Mouse (Mus musculus) forebrain, embryonic 11.5 days (tissue): ENCODE measurements around the gene Cfap97d1. TPM values are rescaled to one million over a fixed set of nuclear protein-coding genes. Genes with fewer than 3 reads are reported as not detected.
"Not testable (repeated sequence)": the region's sequence is repeated elsewhere in the genome, so short reads cannot be mapped to it uniquely, and the experiment has no call there.

Experiments used
- ATAC-seq: fragments of 200-750 bp; cut with Nextera tagmentation; replicated peaks from 2 replicates; pipeline ENCODE4 v1.8.0; 2017; ENCODE audit warnings: moderate TSS enrichment; ENCODE audit not compliant: low FRiP score
- DNase-seq: peaks from one replicate; pipeline ENCODE4 v3.0.0-alpha.2; 2017; ENCODE audit warnings: low spot score
- H3K27ac ChIP-seq: fragments of 300-500 bp; sonication (generic); 2 replicates; pipeline ENCODE4 v1.5.1; 2014; ENCODE audit warnings: low read depth, low read length
- H3K27me3 ChIP-seq: fragments of 300-500 bp; sonication (generic); 2 replicates; pipeline ENCODE4 v1.6.1; 2014; ENCODE audit warnings: mild to moderate bottlenecking, low read length, mixed read lengths; ENCODE audit not compliant: control insufficient read depth, insufficient read depth
- H3K36me3 ChIP-seq: fragments of 300-500 bp; sonication (generic); 2 replicates; pipeline ENCODE4 v1.6.1; 2014; ENCODE audit warnings: mild to moderate bottlenecking, low read length, moderate library complexity, mixed read lengths; ENCODE audit not compliant: control insufficient read depth, insufficient read depth
- H3K4me1 ChIP-seq: fragments of 300-500 bp; sonication (generic); replicated peaks from 2 replicates; pipeline ENCODE4 v1.6.1; 2014; ENCODE audit warnings: low read length, mixed read lengths; ENCODE audit not compliant: control insufficient read depth, insufficient read depth
- H3K4me2 ChIP-seq: fragments of 300-500 bp; sonication (generic); 2 replicates; pipeline ENCODE4 v1.6.1; 2014; ENCODE audit warnings: low read depth, mild to moderate bottlenecking, low read length, moderate library complexity, mixed read lengths; ENCODE audit not compliant: severe bottlenecking
- H3K4me3 ChIP-seq: fragments of 300-500 bp; sonication (generic); 2 replicates; pipeline ENCODE4 v1.5.1; 2014; ENCODE audit warnings: low read depth, low read length
- H3K9ac ChIP-seq: fragments of 300-500 bp; sonication (generic); 2 replicates; pipeline ENCODE4 v1.6.1; 2014; ENCODE audit warnings: low read length
- H3K9me3 ChIP-seq: fragments of 300-500 bp; sonication (generic); 2 replicates; pipeline ENCODE4 v1.6.1; 2016; ENCODE audit warnings: low read length, mixed read lengths; ENCODE audit not compliant: control insufficient read depth
- WGBS: fragments of 180-500 bp; shearing (Covaris S2); extraction: QIAGEN DNeasy Blood & Tissue Kit; methylation state at CpG from one replicate; pipeline ENCODE4 v1.1.7; 2014; 5-methylcytosine and 5-hydroxymethylcytosine counted together
- polyA plus RNA-seq: library from polyadenylated mRNA; unstranded; fragments of >200 nt; fragmentation: Nextera tagmentation; extraction: Ambion mirVana; gene quantifications from 2 replicates; pipeline ENCODE4 v1.2.1, GENCODE M21; 2014

Gene Cfap97d1
- polyA plus RNA-seq, 1 experiment from 2014 or later: not detected

GRCm38 (mm10) chr11:101979140-101979539, 4.9 kb upstream of the Cfap97d1 start:
- no peak for ATAC-seq
- H3K27me3 ChIP-seq: no peaks in the 10 kb centered on the region

GRCm38 (mm10) chr11:101980603-101981157, 3.4 kb upstream of the Cfap97d1 start:
- H3K4me2 ChIP-seq: no peak overlapping the region
- H3K27me3 ChIP-seq: peaks cover 5% of the 10 kb centered on the region
- H3K9ac ChIP-seq: no peak overlapping the region
- H3K27ac ChIP-seq: no peak overlapping the region
- H3K4me1 ChIP-seq: 0 out of 2 replicates have a peak, but pooled peaks cover 5% of the 10 kb centered on the region
- no peak overlapping the region for H3K4me3 ChIP-seq
- H3K9me3 ChIP-seq: no peaks in the 10 kb centered on the region
- ATAC-seq (no peak), DNase-seq (no peak)
- 82% methylated on average over 9 of the region's 9 CpGs for WGBS
- no peaks in the 10 kb centered on the region for H3K36me3 ChIP-seq

More at GRCm38 (mm10) chr11:101979140-101979539, 4.9 kb upstream of the Cfap97d1 start:
- 87% methylated on average over 5 of the region's 5 CpGs for WGBS
- Histone ChIP-seq H3K36me3 (no peaks in the 10 kb centered on the region), H3K9me3 (no peaks in the 10 kb centered on the region), H3K4me3 (no peak overlapping the region), H3K4me2 (no peak overlapping the region), H3K9ac (no peak overlapping the region), H3K27ac (no peak overlapping the region), H3K4me1 (0 out of 2 replicates have a peak, but pooled peaks cover 5% of the 10 kb centered on the region)
- DNase-seq: no peak

DNA sequence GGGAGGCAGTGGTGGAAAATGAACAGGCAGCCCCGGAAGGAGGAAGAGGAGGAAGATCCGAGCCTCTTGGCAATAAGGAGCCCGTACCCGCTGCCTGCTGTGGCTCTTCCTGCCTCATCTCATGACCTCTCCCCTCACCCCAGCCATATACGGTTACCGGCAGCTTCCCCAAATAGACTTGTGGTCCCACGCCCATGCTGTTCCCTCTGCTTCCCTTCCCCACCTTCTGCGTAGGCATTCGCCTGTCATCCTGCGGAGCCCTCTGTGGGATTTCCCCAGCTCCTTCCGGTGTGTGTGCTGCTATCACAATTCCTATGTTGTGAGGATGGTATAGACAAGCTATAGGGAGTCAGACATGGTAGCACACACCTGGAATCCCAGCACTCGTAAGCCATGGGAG, 2.2 kb upstream of the Cfap97d1 start:
- Histone ChIP-seq H3K27me3 (peaks cover 5% of the 10 kb centered on the region), H3K4me1 (0 out of 2 replicates have a peak, but pooled peaks cover 5% of the 10 kb centered on the region), H3K4me3 (no peak overlapping the region), H3K27ac (no peak overlapping the region), H3K4me2 (no peak overlapping the region), H3K36me3 (no peaks in the 10 kb centered on the region), H3K9me3 (no peaks in the 10 kb centered on the region), H3K9ac (no peak overlapping the region)
- WGBS: 83% methylated on average over 12 of the region's 12 CpGs
- ATAC-seq: no peak
- no peak for DNase-seq

GRCm38 (mm10) chr11:101982981-101983411, 1.1 kb upstream of the Cfap97d1 start:
- H3K4me2 ChIP-seq: no peak overlapping the region
- no peak for DNase-seq
- H3K27me3 ChIP-seq: peaks cover 5% of the 10 kb centered on the region
- H3K27ac ChIP-seq: no peak overlapping the region
- H3K4me3 ChIP-seq: no peak overlapping the region
- 68% methylated on average over 6 of the region's 6 CpGs for WGBS
- H3K9ac ChIP-seq: no peak overlapping the region
- no peak for ATAC-seq
- 0 out of 2 replicates have a peak, but pooled peaks cover 5% of the 10 kb centered on the region for H3K4me1 ChIP-seq
- H3K36me3 ChIP-seq: no peaks in the 10 kb centered on the region
- no peaks in the 10 kb centered on the region for H3K9me3 ChIP-seq

DNA sequence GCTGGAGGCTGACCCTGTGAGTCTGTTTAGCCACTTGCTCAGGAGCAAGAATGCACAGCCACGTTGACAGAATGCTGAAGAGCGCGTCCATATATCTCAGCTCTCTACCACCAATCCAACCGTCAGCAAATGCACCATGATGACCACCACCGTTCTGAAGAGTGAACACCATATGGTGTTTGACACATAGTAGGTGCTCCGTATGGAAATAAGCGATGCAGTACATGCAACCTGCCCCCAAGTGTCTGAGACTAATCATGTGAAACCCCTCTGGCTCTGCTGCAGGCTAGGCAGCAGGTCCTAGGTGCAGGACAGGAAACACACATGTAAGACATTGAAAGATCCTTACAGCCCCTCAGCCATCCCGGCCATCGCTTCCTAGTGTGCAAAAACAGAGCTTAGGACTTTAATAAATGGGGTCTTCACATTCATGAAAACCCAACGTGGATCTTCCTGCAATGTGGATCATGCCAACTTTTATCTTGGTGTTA, 603 bp upstream of the Cfap97d1 start:
- WGBS: 81% methylated on average over 10 of the region's 10 CpGs
- Histone ChIP-seq H3K27ac (no peak overlapping the region), H3K4me3 (no peak overlapping the region)

DNA sequence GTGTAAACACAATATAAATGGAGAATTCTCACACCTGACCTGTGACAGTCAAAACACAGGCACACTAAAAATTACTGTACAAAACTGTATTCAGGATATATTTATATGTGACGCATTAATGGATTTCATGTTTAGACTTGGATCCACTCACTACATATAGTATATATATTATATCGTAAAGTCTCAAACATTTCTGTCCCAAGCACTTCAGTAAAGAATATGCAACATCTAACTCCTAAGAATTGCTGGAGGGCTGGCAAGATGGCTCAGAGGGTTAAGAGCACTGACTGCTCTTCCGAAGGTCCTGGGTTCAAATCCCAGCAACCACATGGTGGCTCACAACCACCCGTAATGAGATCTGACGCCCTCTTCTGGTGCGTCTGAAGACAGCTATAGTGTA, 1.4 kb downstream of the Cfap97d1 start:
- not testable (repeated sequence) for H3K9me3 ChIP-seq, H3K9ac ChIP-seq, H3K36me3 ChIP-seq, ATAC-seq, H3K4me2 ChIP-seq, H3K4me3 ChIP-seq, DNase-seq, H3K27ac ChIP-seq, H3K4me1 ChIP-seq, H3K27me3 ChIP-seq
- 75% methylated on average over 6 of the region's 6 CpGs for WGBS

More for the DNA sequence above, 603 bp upstream of the Cfap97d1 start:
- Histone ChIP-seq H3K4me2 (peak overlapping the region; percentile 99), H3K27me3 (peaks cover 5% of the 10 kb centered on the region), H3K4me1 (0 out of 2 replicates have a peak, but pooled peaks cover 5% of the 10 kb centered on the region), H3K9me3 (no peaks in the 10 kb centered on the region), H3K36me3 (no peaks in the 10 kb centered on the region), H3K9ac (no peak overlapping the region)
- DNase-seq: no peak
- no peak for ATAC-seq

DNA sequence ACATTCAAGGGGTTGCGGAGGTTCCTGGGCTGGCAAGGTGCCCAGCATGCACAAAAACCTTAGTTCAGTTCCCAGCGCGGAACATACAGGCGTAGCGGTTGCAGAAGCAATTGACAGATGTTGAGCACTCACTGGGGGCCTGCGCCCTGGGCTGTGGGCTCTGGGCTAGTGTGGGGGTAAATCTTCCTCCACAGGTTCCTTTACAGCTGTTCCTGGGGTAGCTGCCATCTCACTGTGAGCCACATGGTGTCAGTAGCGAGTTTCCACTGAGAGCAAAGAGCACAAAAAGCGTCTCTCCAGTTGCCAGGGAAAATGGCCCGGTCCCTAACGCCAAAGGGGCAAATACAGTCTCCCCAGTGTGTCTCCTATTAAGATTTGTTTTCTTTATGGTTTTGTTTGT, 1.9 kb downstream of the Cfap97d1 start:
- Histone ChIP-seq H3K4me2 (no peak overlapping the region), H3K9ac (no peak overlapping the region), H3K36me3 (no peaks in the 10 kb centered on the region), H3K4me3 (no peak overlapping the region), H3K4me1 (0 out of 2 replicates have a peak, but pooled peaks cover 5% of the 10 kb centered on the region), H3K9me3 (no peaks in the 10 kb centered on the region), H3K27ac (no peak overlapping the region), H3K27me3 (peaks cover 5% of the 10 kb centered on the region)
- DNase-seq: peak; percentile 90
- ATAC-seq: no peak; the same call in 1 of the 2 replicates
- WGBS: 11% methylated on average over 10 of the region's 10 CpGs

DNA sequence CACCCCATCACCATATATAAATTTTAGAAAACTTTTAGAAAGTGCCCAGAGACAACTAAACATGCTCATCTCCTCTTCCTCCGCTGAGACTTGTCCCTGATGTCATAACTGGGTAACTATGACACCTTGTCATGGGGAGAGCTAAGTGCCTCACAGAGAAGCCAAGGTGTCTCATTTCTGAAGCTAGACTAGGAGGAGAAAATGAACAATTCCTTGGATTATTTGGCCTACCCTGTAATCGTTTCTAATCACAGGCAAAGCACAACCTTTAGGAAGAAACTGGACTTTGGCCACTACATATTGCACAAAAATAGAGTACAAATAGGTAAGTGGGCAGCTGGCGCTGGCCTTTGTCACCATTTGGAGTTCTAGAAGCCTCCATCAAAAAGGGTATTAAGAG, 2.8 kb downstream of the Cfap97d1 start, which contains the start of gene Dusp3:
Gene Dusp3 (minus strand): TSS at position 101 of the 400 bp plus-strand sequence.
- no peaks in the 10 kb centered on the region for H3K9me3 ChIP-seq
- ATAC-seq: no peak
- no peaks in the 10 kb centered on the region for H3K36me3 ChIP-seq
- H3K27me3 ChIP-seq: peaks cover 5% of the 10 kb centered on the region
- H3K4me1 ChIP-seq: 0 out of 2 replicates have a peak, but pooled peaks cover 5% of the 10 kb centered on the region
- H3K4me2 ChIP-seq: no peak within 1 kb of the TSS
- H3K27ac ChIP-seq: no peak within 1 kb of the TSS
- WGBS: 82% methylated on average over 3 of the region's 3 CpGs
- DNase-seq: no peak
- H3K9ac ChIP-seq: no peak within 1 kb of the TSS
- H3K4me3 ChIP-seq: no peak within 1 kb of the TSS

DNA sequence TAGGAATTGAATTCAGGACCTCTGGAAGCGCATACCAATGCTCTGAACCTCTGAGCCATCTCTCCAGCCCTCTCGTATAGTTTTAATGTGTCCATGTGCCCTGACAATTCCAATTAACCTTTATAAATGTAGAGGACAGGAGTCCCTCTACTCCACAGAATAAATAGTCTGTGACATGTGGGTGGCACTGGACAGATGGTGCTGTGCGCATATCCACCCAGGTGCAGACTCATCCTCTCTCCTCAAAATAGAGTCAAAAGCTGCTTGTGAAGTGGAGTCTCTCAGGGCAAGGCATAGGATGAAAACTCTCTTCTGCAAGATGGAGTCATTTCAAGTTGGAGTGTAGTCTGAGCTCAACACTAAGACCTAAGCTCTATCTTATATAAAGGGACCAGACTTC, 6.2 kb downstream of the Cfap97d1 start:
- H3K4me1 ChIP-seq: no peaks in the 10 kb centered on the region
- H3K36me3 ChIP-seq: no peaks in the 10 kb centered on the region
- 87% methylated on average over 3 of the region's 3 CpGs for WGBS
- DNase-seq (no peak), ATAC-seq (no peak)
- no peak overlapping the region for H3K4me3 ChIP-seq
- H3K27ac ChIP-seq: no peak overlapping the region
- H3K27me3 ChIP-seq: no peaks in the 10 kb centered on the region
- H3K9me3 ChIP-seq: no peaks in the 10 kb centered on the region
- H3K4me2 ChIP-seq: no peak overlapping the region
- H3K9ac ChIP-seq: no peak overlapping the region
